Mouse (Mus musculus) liver, adult 2 months (tissue): ENCODE data around the gene Tmod1. TPM values are rescaled to one million over a fixed set of nuclear protein-coding genes. Genes with fewer than 3 reads are reported as not detected.

Experiments
- DNase-seq: peaks from one replicate; pipeline ENCODE4 v3.0.0-alpha.2; 2011; ENCODE audit warnings: low read depth, low spot score; ENCODE audit errors: extremely low read depth
- H3K27ac ChIP-seq: fragments of 200-500 bp; replicated peaks from 2 replicates; pipeline ENCODE4 v1.5.1; 2012; ENCODE audit warnings: low read depth, mild to moderate bottlenecking, control low read depth, inconsistent platforms, low read length; ENCODE audit not compliant: insufficient read depth
- H3K27me3 ChIP-seq: fragments of 200-500 bp; 2 replicates; pipeline ENCODE4 v1.6.1; 2012; ENCODE audit warnings: mild to moderate bottlenecking, moderate library complexity, low read length, inconsistent platforms; ENCODE audit not compliant: control insufficient read depth, insufficient read depth
- H3K36me3 ChIP-seq: fragments of 200-500 bp; 2 replicates; pipeline ENCODE4 v1.6.1; 2012; ENCODE audit warnings: low read length, inconsistent platforms; ENCODE audit not compliant: control insufficient read depth, insufficient read depth
- H3K4me1 ChIP-seq: fragments of 200-500 bp; 2 replicates; pipeline ENCODE4 v1.6.1; 2011; ENCODE audit warnings: low read length; ENCODE audit not compliant: control insufficient read depth, insufficient read depth
- H3K4me3 ChIP-seq: fragments of 200-500 bp; 2 replicates; pipeline ENCODE4 v1.5.1; 2011; ENCODE audit warnings: low read depth, mild to moderate bottlenecking, control low read depth, low read length, moderate library complexity; ENCODE audit not compliant: insufficient read depth
- H3K79me2 ChIP-seq: fragments of 200-500 bp; 2 replicates; pipeline ENCODE4 v1.6.1; 2012; ENCODE audit warnings: inconsistent platforms, mild to moderate bottlenecking, low read length, moderate library complexity; ENCODE audit not compliant: control insufficient read depth, insufficient read depth
- H3K9ac ChIP-seq: fragments of 200-500 bp; 2 replicates; pipeline ENCODE4 v1.6.1; 2012; ENCODE audit warnings: low read depth, mild to moderate bottlenecking, control low read depth, inconsistent platforms, low read length
- CTCF ChIP-seq: fragments of 200-500 bp; IDR thresholded peaks from 2 replicates; pipeline ENCODE4 v1.5.1; 2011; ENCODE audit warnings: low read depth, low read length, control low read depth
- POLR2A ChIP-seq: fragments of 200-500 bp; IDR thresholded peaks from 2 replicates; pipeline ENCODE4 v1.6.1; 2011; ENCODE audit warnings: low read length, control low read depth; ENCODE audit not compliant: insufficient read depth; ENCODE audit errors: extremely low read depth
- WGBS: fragments of 180-500 bp; shearing (Covaris S2); methylation state at CpG from one replicate; pipeline ENCODE4 v1.1.7; 2018; 5-methylcytosine and 5-hydroxymethylcytosine counted together
- polyA plus RNA-seq: library from polyadenylated mRNA; depleted of rRNA; stranded (reverse); fragments of >200 nt; gene quantifications from 2 replicates; pipeline ENCODE4 v1.2.3, GENCODE M21; 2012
- total RNA-seq: library from RNA; depleted of rRNA; stranded (reverse); fragments of >200 nt; gene quantifications from 2 replicates; pipeline ENCODE4 v1.2.3, GENCODE M21; 2014

Gene Tmod1
- total and polyA plus RNA-seq, 2 experiments, result 0.09 TPM; not detected in 1

GRCm38 (mm10) chr4:46096546-46096945, 57.8 kb downstream of the Tmod1 start:
- no peak overlapping the region for H3K4me3 ChIP-seq
- 74% methylated on average over 7 of the region's 7 CpGs for WGBS
- no peaks in the 10 kb centered on the region for H3K79me2 ChIP-seq
- no peak overlapping the region for H3K9ac ChIP-seq
- TF ChIP-seq POLR2A (no peak), CTCF (no peak)
- no peaks in the 10 kb centered on the region for H3K4me1 ChIP-seq
- no peaks in the 10 kb centered on the region for H3K36me3 ChIP-seq
- no peak overlapping the region for H3K27ac ChIP-seq
- no peak for DNase-seq
- no peaks in the 10 kb centered on the region for H3K27me3 ChIP-seq

- H3K4me3 ChIP-seq, result no peak overlapping the region
Measured at GRCm38 (mm10) chr4:46097591-46097990, 58.9 kb downstream of the Tmod1 start.

GRCm38 (mm10) chr4:46099132-46099531, 60.4 kb downstream of the Tmod1 start:
- Histone ChIP-seq H3K27me3 (no peaks in the 10 kb centered on the region), H3K27ac (no peak overlapping the region), H3K9ac (no peak overlapping the region), H3K4me3 (no peak overlapping the region), H3K4me1 (no peaks in the 10 kb centered on the region), H3K36me3 (no peaks in the 10 kb centered on the region), H3K79me2 (no peaks in the 10 kb centered on the region)
- TF ChIP-seq POLR2A (no peak), CTCF (no peak)
- whole genome bisulfite sequencing, result 78% methylated on average over 9 of the region's 9 CpGs
- no peak for DNase-seq

More at GRCm38 (mm10) chr4:46097591-46097990, 58.9 kb downstream of the Tmod1 start:
- H3K79me2 ChIP-seq, result no peaks in the 10 kb centered on the region
- H3K27ac ChIP-seq, result no peak overlapping the region
- 91% methylated on average over 2 of the region's 2 CpGs for WGBS
- H3K36me3 ChIP-seq, result no peaks in the 10 kb centered on the region
- no peaks in the 10 kb centered on the region for H3K27me3 ChIP-seq
- H3K4me1 ChIP-seq, result no peaks in the 10 kb centered on the region
- no peak for TF ChIP-seq CTCF
- TF ChIP-seq POLR2A, result no peak
- DNase-seq, result no peak
- H3K9ac ChIP-seq, result no peak overlapping the region

GRCm38 (mm10) chr4:46100539-46100938, 61.8 kb downstream of the Tmod1 start:
- H3K27me3 ChIP-seq, result no peaks in the 10 kb centered on the region
- H3K4me3 ChIP-seq, result no peak overlapping the region
- 36% methylated on average over 7 of the region's 7 CpGs for WGBS
- H3K79me2 ChIP-seq, result no peaks in the 10 kb centered on the region
- no peak overlapping the region for H3K27ac ChIP-seq
- H3K36me3 ChIP-seq, result no peaks in the 10 kb centered on the region
- H3K9ac ChIP-seq, result no peak overlapping the region
- DNase-seq, result no peak
- H3K4me1 ChIP-seq, result no peaks in the 10 kb centered on the region
- no peak for TF ChIP-seq CTCF
- no peak for TF ChIP-seq POLR2A

DNA sequence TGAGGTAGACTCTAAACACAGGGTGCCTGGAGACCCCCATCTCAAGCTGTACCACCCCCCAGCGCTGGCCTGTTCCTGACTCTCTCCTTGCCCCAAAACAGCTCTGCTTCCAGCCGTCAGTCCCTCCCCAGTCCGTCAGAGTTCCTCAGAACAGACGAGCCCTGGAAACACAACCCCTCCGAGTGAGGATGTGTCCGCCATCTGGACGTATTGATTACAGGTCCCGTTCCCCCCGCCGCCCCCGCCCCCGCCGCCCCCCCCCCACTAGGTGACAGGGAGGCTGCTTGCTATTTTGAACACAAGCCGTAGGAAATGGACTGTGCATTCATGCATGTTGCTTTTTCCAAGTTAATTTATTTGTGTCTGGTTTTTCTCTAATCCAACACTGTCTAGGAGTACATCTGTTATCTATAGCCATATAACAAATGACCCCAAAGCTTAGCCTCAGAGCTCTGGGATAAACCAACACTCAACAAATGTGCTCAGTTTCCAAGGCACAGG, 62.5 kb downstream of the Tmod1 start:
- H3K9ac ChIP-seq, result no peak overlapping the region
- H3K4me3 ChIP-seq, result no peak overlapping the region
- no peak overlapping the region for H3K27ac ChIP-seq
- TF ChIP-seq POLR2A (no peak), CTCF (no peak)
- H3K79me2 ChIP-seq, result no peaks in the 10 kb centered on the region
- 22% methylated on average over 14 of the region's 14 CpGs for WGBS
- H3K36me3 ChIP-seq, result no peaks in the 10 kb centered on the region
- H3K4me1 ChIP-seq, result no peaks in the 10 kb centered on the region
- H3K27me3 ChIP-seq, result no peaks in the 10 kb centered on the region
- DNase-seq, result no peak

DNA sequence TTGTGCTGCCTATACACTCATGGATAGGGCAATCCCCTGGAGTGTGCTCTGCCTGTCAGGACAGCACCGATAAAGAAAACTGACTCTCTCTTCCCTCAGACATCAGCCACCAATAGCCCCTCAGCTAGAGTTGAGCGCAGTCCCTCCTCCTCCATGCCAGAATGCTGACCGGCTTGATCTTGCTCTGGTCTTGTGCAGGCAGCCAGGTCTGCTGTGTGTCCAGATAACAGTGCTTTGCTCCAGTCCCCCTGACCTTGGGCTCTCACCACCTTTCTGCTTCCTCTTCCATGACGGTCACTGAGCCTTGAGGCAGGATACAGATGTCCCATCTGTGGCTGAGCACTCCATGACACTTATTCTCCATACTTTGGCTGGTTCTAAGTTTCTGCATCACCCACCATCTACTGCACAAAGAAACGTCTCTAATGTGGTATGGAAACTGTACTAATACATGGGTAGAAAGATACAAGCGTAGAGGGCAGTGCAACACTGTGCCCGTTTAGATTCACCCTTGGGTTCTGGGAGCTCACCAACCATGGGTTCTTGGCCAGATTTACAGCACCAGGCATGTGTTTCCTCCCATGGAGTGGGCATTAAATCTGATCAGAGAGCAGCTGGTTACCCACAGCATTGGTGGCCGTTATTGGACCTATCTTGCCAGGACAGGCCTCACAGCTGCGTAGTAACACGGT, 63.5 kb downstream of the Tmod1 start:
- TF ChIP-seq POLR2A (no peak), CTCF (no peak)
- no peak overlapping the region for H3K9ac ChIP-seq
- H3K36me3 ChIP-seq, result no peaks in the 10 kb centered on the region
- H3K79me2 ChIP-seq, result no peaks in the 10 kb centered on the region
- H3K4me3 ChIP-seq, result no peak overlapping the region
- H3K27me3 ChIP-seq, result no peaks in the 10 kb centered on the region
- DNase-seq, result no peak
- WGBS, result 91% methylated on average over 10 of the region's 10 CpGs
- no peak overlapping the region for H3K27ac ChIP-seq
- no peaks in the 10 kb centered on the region for H3K4me1 ChIP-seq
